Mouse (Mus musculus): ENCODE data around the gene Sema4d. TPM values are rescaled to one million over a fixed set of nuclear protein-coding genes. Genes with fewer than 3 reads are reported as not detected.

The Sema4d gene
- polyA plus RNA-seq, 1 experiment from 2014 or later, result 4.9 TPM

GRCm38 (mm10) chr13:51734556-51734955 lies 59.0 kb downstream of the Sema4d start:
- no peak for ATAC-seq
- H3K4me3 ChIP-seq (ENCODE audit: low read depth, low read length), result no peak overlapping the region
- 90% methylated on average over 4 of the region's 4 CpGs for WGBS
- H3K27me3 ChIP-seq (replicated peaks; ENCODE audit: insufficient read depth, low read length), result no peaks in the 10 kb centered on the region
- H3K36me3 ChIP-seq (ENCODE audit: insufficient read depth, low read length), result no peaks in the 10 kb centered on the region
- no peaks in the 10 kb centered on the region for H3K9me3 ChIP-seq (ENCODE audit: low read length)
- H3K27ac ChIP-seq (ENCODE audit: low read length), result no peak overlapping the region
- H3K4me1 ChIP-seq (ENCODE audit: insufficient read depth, low read depth, low read length), result peaks cover 5% of the 10 kb centered on the region; the same call in 1 of the 2 replicates
- TF ChIP-seq CTCF (IDR thresholded peaks at IDR 0.05), result no peak
- TF ChIP-seq EP300 (IDR thresholded peaks at IDR 0.05), result no peak
- H3K4me2 ChIP-seq (replicated peaks; ENCODE audit: low read depth, low read length), result no peak overlapping the region
- no peak overlapping the region for H3K9ac ChIP-seq (replicated peaks; ENCODE audit: low read depth)
- peak; percentile 27 for DNase-seq (ENCODE audit: low spot score)

- Histone ChIP-seq H3K4me1 (ENCODE audit: insufficient read depth, low read depth, low read length) (peaks cover 5% of the 10 kb centered on the region; the same call in 1 of the 2 replicates), H3K9me3 (ENCODE audit: low read length) (no peaks in the 10 kb centered on the region), H3K36me3 (ENCODE audit: insufficient read depth, low read length) (no peaks in the 10 kb centered on the region), H3K4me3 (ENCODE audit: low read depth, low read length) (no peak overlapping the region), H3K9ac (replicated peaks; ENCODE audit: low read depth) (no peak overlapping the region), H3K27ac (ENCODE audit: low read length) (no peak overlapping the region), H3K4me2 (replicated peaks; ENCODE audit: low read depth, low read length) (no peak overlapping the region), H3K27me3 (replicated peaks; ENCODE audit: insufficient read depth, low read length) (no peaks in the 10 kb centered on the region)
- ATAC-seq (no peak), DNase-seq (ENCODE audit: low spot score) (no peak)
- WGBS, result 71% methylated on average over 14 of the region's 14 CpGs
- no peak for TF ChIP-seq CTCF (IDR thresholded peaks at IDR 0.05)
- no peak for TF ChIP-seq EP300 (IDR thresholded peaks at IDR 0.05)
Observed at GRCm38 (mm10) chr13:51732097-51732664, 61.4 kb downstream of the Sema4d start.

GRCm38 (mm10) chr13:51731474-51731873 lies 62.1 kb downstream of the Sema4d start:
- WGBS, result 89% methylated on average over 7 of the region's 7 CpGs
- H3K4me2 ChIP-seq (replicated peaks; ENCODE audit: low read depth, low read length), result no peak overlapping the region
- no peak overlapping the region for H3K4me3 ChIP-seq (ENCODE audit: low read depth, low read length)
- DNase-seq (ENCODE audit: low spot score), result no peak
- H3K27me3 ChIP-seq (replicated peaks; ENCODE audit: insufficient read depth, low read length), result no peaks in the 10 kb centered on the region
- no peak overlapping the region for H3K9ac ChIP-seq (replicated peaks; ENCODE audit: low read depth)
- TF ChIP-seq CTCF (IDR thresholded peaks at IDR 0.05) (no peak), EP300 (IDR thresholded peaks at IDR 0.05) (no peak)
- no peak for ATAC-seq
- no peaks in the 10 kb centered on the region for H3K9me3 ChIP-seq (ENCODE audit: low read length)
- H3K4me1 ChIP-seq (ENCODE audit: insufficient read depth, low read depth, low read length), result peaks cover 5% of the 10 kb centered on the region; the same call in 1 of the 2 replicates
- no peak overlapping the region for H3K27ac ChIP-seq (ENCODE audit: low read length)
- H3K36me3 ChIP-seq (ENCODE audit: insufficient read depth, low read length), result no peaks in the 10 kb centered on the region

GRCm38 (mm10) chr13:51729887-51730361 lies 63.6 kb downstream of the Sema4d start:
- Histone ChIP-seq H3K4me1 (ENCODE audit: insufficient read depth, low read depth, low read length) (peaks cover 5% of the 10 kb centered on the region; the same call in 1 of the 2 replicates), H3K4me2 (replicated peaks; ENCODE audit: low read depth, low read length) (no peak overlapping the region), H3K36me3 (ENCODE audit: insufficient read depth, low read length) (no peaks in the 10 kb centered on the region), H3K9me3 (ENCODE audit: low read length) (no peaks in the 10 kb centered on the region), H3K4me3 (ENCODE audit: low read depth, low read length) (no peak overlapping the region), H3K27ac (ENCODE audit: low read length) (no peak overlapping the region), H3K9ac (replicated peaks; ENCODE audit: low read depth) (no peak overlapping the region), H3K27me3 (replicated peaks; ENCODE audit: insufficient read depth, low read length) (no peaks in the 10 kb centered on the region)
- TF ChIP-seq EP300 (IDR thresholded peaks at IDR 0.05) (no peak), CTCF (IDR thresholded peaks at IDR 0.05) (peak; percentile 60)
- WGBS, result 3% methylated on average over 4 of the region's 4 CpGs
- ATAC-seq (peak; percentile 32), DNase-seq (ENCODE audit: low spot score) (no peak)

- no peaks in the 10 kb centered on the region for H3K36me3 ChIP-seq (ENCODE audit: insufficient read depth, low read length)
- peaks cover 5% of the 10 kb centered on the region; the same call in 1 of the 2 replicates for H3K4me1 ChIP-seq (ENCODE audit: insufficient read depth, low read depth, low read length)
- H3K27ac ChIP-seq (ENCODE audit: low read length), result no peak overlapping the region
- no peak for DNase-seq (ENCODE audit: low spot score)
- H3K27me3 ChIP-seq (replicated peaks; ENCODE audit: insufficient read depth, low read length), result no peaks in the 10 kb centered on the region
- H3K4me3 ChIP-seq (ENCODE audit: low read depth, low read length), result no peak overlapping the region
- no peak for ATAC-seq
- H3K9ac ChIP-seq (replicated peaks; ENCODE audit: low read depth), result no peak overlapping the region
- TF ChIP-seq EP300 (IDR thresholded peaks at IDR 0.05) (no peak), CTCF (IDR thresholded peaks at IDR 0.05) (no peak)
- no peak overlapping the region for H3K4me2 ChIP-seq (replicated peaks; ENCODE audit: low read depth, low read length)
- no peaks in the 10 kb centered on the region for H3K9me3 ChIP-seq (ENCODE audit: low read length)
- 51% methylated on average over 6 of the region's 7 CpGs for WGBS
Observed at GRCm38 (mm10) chr13:51727364-51727763, 66.2 kb downstream of the Sema4d start.

- H3K4me3 ChIP-seq (ENCODE audit: low read depth, low read length), result no peak overlapping the region
- H3K36me3 ChIP-seq (ENCODE audit: insufficient read depth, low read length), result no peaks in the 10 kb centered on the region
- H3K4me1 ChIP-seq (ENCODE audit: insufficient read depth, low read depth, low read length), result peaks cover 5% of the 10 kb centered on the region; the same call in 1 of the 2 replicates
- no peaks in the 10 kb centered on the region for H3K9me3 ChIP-seq (ENCODE audit: low read length)
- no peak overlapping the region for H3K27ac ChIP-seq (ENCODE audit: low read length)
- DNase-seq (ENCODE audit: low spot score) (no peak), ATAC-seq (no peak)
- 72% methylated on average over 8 of the region's 8 CpGs for WGBS
- H3K27me3 ChIP-seq (replicated peaks; ENCODE audit: insufficient read depth, low read length), result no peaks in the 10 kb centered on the region
- no peak overlapping the region for H3K9ac ChIP-seq (replicated peaks; ENCODE audit: low read depth)
- no peak overlapping the region for H3K4me2 ChIP-seq (replicated peaks; ENCODE audit: low read depth, low read length)
- no peak for TF ChIP-seq CTCF (IDR thresholded peaks at IDR 0.05)
- TF ChIP-seq EP300 (IDR thresholded peaks at IDR 0.05), result no peak
Observed at GRCm38 (mm10) chr13:51725926-51726574, 67.5 kb downstream of the Sema4d start.

All from lung, postnatal 0 days (tissue).